Mouse (Mus musculus) stomach, embryonic 14.5 days (tissue): ENCODE measurements around the gene Praf2. TPM values are rescaled to one million over a fixed set of nuclear protein-coding genes. Genes with fewer than 3 reads are reported as not detected.
A peak's percentile ranks its signal among the peaks of the same experiment; 100 is the strongest.

Source experiments
- ATAC-seq: fragments of 200-750 bp; cut with Nextera tagmentation; 2 replicates; pipeline ENCODE4 v1.8.0; 2017; ENCODE audit warnings: low read depth, moderate TSS enrichment; ENCODE audit not compliant: insufficient number of reproducible peaks, insufficient read depth, low FRiP score
- H3K27ac ChIP-seq: fragments of 300-500 bp; sonication (generic); 2 replicates; pipeline ENCODE4 v1.5.1; 2014; ENCODE audit warnings: mild to moderate bottlenecking, low read length, moderate library complexity, mixed read lengths
- H3K27me3 ChIP-seq: fragments of 300-500 bp; sonication (generic); 2 replicates; pipeline ENCODE4 v1.6.1; 2014; ENCODE audit warnings: low read length, control low read depth, mixed read lengths; ENCODE audit not compliant: control insufficient read depth, insufficient read depth
- H3K36me3 ChIP-seq: fragments of 300-500 bp; sonication (generic); 2 replicates; pipeline ENCODE4 v1.6.1; 2014; ENCODE audit warnings: mild to moderate bottlenecking, control low read depth, low read length, moderate library complexity, mixed read lengths; ENCODE audit not compliant: control insufficient read depth, insufficient read depth
- H3K4me1 ChIP-seq: fragments of 300-500 bp; sonication (generic); 2 replicates; pipeline ENCODE4 v1.6.1; 2014; ENCODE audit warnings: low read length, control low read depth, mixed read lengths; ENCODE audit not compliant: control insufficient read depth, insufficient read depth
- H3K4me2 ChIP-seq: fragments of 300-500 bp; sonication (generic); replicated peaks from 2 replicates; pipeline ENCODE4 v1.6.1; 2014; ENCODE audit warnings: low read depth, low read length, control low read depth
- H3K4me3 ChIP-seq: fragments of 300-500 bp; sonication (generic); 2 replicates; pipeline ENCODE4 v1.5.1; 2014; ENCODE audit warnings: low read depth, low read length, control low read depth
- H3K9ac ChIP-seq: fragments of 300-500 bp; sonication (generic); replicated peaks from 2 replicates; pipeline ENCODE4 v1.6.1; 2014; ENCODE audit warnings: low read depth, mild to moderate bottlenecking, control low read depth, low read length, moderate library complexity, mixed read lengths
- H3K9me3 ChIP-seq: fragments of 300-500 bp; sonication (generic); 2 replicates; pipeline ENCODE4 v1.6.1; 2016; ENCODE audit warnings: low read depth, low read length, control low read depth; ENCODE audit not compliant: control insufficient read depth
- WGBS: fragments of 180-500 bp; shearing (Covaris S2); extraction: QIAGEN DNeasy Blood & Tissue Kit; methylation state at CpG from one replicate; pipeline ENCODE4 v1.1.7; 2014; 5-methylcytosine and 5-hydroxymethylcytosine counted together
- polyA plus RNA-seq: library from polyadenylated mRNA; unstranded; fragments of >200 nt; fragmentation: Nextera tagmentation; extraction: Ambion mirVana; gene quantifications from 2 replicates; pipeline ENCODE4 v1.2.1, GENCODE M21; 2014

Praf2 gene
- polyA plus RNA-seq, 1 experiment from 2014 or later, result 95.7 TPM

DNA sequence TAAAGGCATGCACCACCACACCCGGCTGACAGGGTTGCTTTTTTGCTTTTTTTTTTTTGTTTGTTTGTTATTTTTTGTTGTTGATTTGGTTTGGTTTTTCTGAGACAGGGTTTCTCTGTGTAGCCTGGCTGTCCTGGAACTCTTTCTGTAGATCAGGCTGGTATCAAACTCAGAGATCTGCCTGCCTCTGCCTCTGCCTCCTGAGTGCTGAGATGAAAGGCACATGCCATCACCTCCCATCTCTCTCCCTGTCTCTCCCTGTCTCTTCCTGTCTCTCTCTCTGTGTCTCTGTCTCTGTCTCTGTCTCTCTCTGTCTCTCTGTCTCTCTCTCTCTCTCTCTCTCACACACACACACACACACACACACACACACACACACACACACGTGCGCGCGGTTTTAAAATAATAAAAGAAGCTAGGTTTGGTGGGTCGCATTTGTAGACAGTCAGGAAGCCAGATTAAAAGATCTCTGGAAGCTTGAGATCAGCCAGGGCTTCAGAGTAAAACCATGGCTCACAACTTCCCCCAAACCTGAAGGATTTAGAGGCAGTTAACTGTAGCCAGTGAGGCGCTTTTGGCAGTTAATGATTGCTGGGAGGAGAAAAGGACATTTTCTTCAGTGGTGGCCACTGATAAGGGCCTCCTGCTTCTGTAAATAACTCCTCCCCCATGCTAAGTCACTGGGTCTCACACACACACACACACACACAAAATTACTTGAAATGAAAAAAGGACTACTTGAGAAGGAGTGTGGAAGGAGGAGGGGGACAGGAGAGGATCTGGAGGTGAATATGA is 50.4 kb downstream of the Praf2 start:
- WGBS, result 65% methylated on average over 7 of the region's 7 CpGs
- Histone ChIP-seq H3K9me3 (no peaks in the 10 kb centered on the region), H3K27ac (no peak overlapping the region), H3K36me3 (no peaks in the 10 kb centered on the region; the same call in 1 of the 2 replicates), H3K4me2 (no peak overlapping the region), H3K4me3 (no peak overlapping the region), H3K4me1 (no peaks in the 10 kb centered on the region), H3K9ac (no peak overlapping the region), H3K27me3 (no peaks in the 10 kb centered on the region)
- ATAC-seq, result peak; percentile 65; the same call in 1 of the 2 replicates

DNA sequence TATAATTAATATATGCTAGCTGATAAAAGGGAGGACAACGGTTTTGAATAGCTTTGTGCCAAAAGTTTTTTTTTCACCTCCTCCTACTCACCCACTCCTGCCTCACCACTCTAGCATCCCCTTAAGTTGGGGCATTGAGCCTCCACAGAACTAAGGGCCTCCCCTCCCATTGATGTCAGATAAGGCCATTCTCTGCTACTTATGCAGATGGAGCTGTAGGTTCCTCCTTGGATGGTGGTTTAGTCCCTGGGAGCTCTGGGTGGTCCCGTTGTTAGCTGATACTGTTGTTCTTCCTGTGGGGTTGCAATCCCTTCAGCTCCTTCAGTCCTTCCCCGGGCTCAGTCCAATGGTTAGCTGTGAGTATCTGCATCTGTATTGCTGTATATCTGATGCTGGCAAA is 51.1 kb downstream of the Praf2 start:
- H3K4me3 ChIP-seq, result no peak overlapping the region

More for the DNA sequence above, 51.1 kb downstream of the Praf2 start:
- H3K4me1 ChIP-seq, result no peaks in the 10 kb centered on the region
- 21% methylated on average over 3 of the region's 3 CpGs for WGBS
- H3K27ac ChIP-seq, result no peak overlapping the region
- H3K36me3 ChIP-seq, result no peaks in the 10 kb centered on the region
- H3K9me3 ChIP-seq, result no peaks in the 10 kb centered on the region
- no peak for ATAC-seq
- no peaks in the 10 kb centered on the region for H3K27me3 ChIP-seq
- no peak overlapping the region for H3K4me2 ChIP-seq
- H3K9ac ChIP-seq, result no peak overlapping the region

Other genes with a start within 250 kb of the Praf2 start
- gene Foxp3, start 154.8 kb upstream of the Praf2 start, polyA plus RNA-seq, result 0.07 TPM in 1 of 2 replicates, not detected in the other
- gene Ppp1r3f, start 154.2 kb upstream of the Praf2 start, polyA plus RNA-seq, result 1.9 TPM in 2 replicates
- gene Ccdc22, start 122.9 kb upstream of the Praf2 start, polyA plus RNA-seq, result 26.2 and 29.4 TPM in 2 replicates
- gene Cacna1f, start 121.4 kb upstream of the Praf2 start, polyA plus RNA-seq, result 0.13 TPM in 1 of 2 replicates, not detected in the other
- 5.2 and 7.4 TPM in 2 replicates for gene Syp, start 90.0 kb upstream of the Praf2 start, polyA plus RNA-seq
- gene Prickle3, start 71.2 kb upstream of the Praf2 start, polyA plus RNA-seq, result 11.1 and 12.0 TPM in 2 replicates
- 299 and 310 TPM in 2 replicates for gene Plp2, start 57.0 kb upstream of the Praf2 start, polyA plus RNA-seq
- gene Magix, start 47.2 kb upstream of the Praf2 start, polyA plus RNA-seq, result 0.71 and 0.80 TPM in 2 replicates
- gene Gpkow, start 31.3 kb upstream of the Praf2 start, polyA plus RNA-seq, result 39.0 and 42.0 TPM in 2 replicates
- gene Wdr45, start 14.1 kb upstream of the Praf2 start, polyA plus RNA-seq, result 26.7 and 28.8 TPM in 2 replicates
- 0.54 TPM in 1 of 2 replicates, not detected in the other for gene Gm45208, start 6.2 kb upstream of the Praf2 start, polyA plus RNA-seq
- 18.5 and 24.6 TPM in 2 replicates for gene Ccdc120, start 22.5 kb downstream of the Praf2 start, polyA plus RNA-seq
- 20.9 and 22.3 TPM in 2 replicates for gene Tfe3, start 34.1 kb downstream of the Praf2 start, polyA plus RNA-seq
- gene Gripap1, start 61.3 kb downstream of the Praf2 start, polyA plus RNA-seq, result 35.7 and 41.8 TPM in 2 replicates
- gene Kcnd1, start 93.8 kb downstream of the Praf2 start, polyA plus RNA-seq, result 2.8 and 2.9 TPM in 2 replicates
- gene Otud5, start 112.9 kb downstream of the Praf2 start, polyA plus RNA-seq, result 28.5 and 33.6 TPM in 2 replicates
- gene Pim2, start 149.8 kb downstream of the Praf2 start, polyA plus RNA-seq, result 8.0 and 10.8 TPM in 2 replicates
- 16.8 and 17.4 TPM in 2 replicates for gene Slc35a2, start 155.6 kb downstream of the Praf2 start, polyA plus RNA-seq
- gene Pqbp1, start 170.8 kb downstream of the Praf2 start, polyA plus RNA-seq, result 102 and 104 TPM in 2 replicates
- 159 and 172 TPM in 2 replicates for gene Timm17b, start 170.9 kb downstream of the Praf2 start, polyA plus RNA-seq
- not detected in 2 replicates for gene Gm10491, start 179.4 kb downstream of the Praf2 start, polyA plus RNA-seq
- gene Gm10490, start 181.1 kb downstream of the Praf2 start, polyA plus RNA-seq, result not detected in 2 replicates
- gene Pcsk1n, start 191.4 kb downstream of the Praf2 start, polyA plus RNA-seq, result 9.0 and 9.5 TPM in 2 replicates
- not detected in 2 replicates for gene Eras, start 200.2 kb downstream of the Praf2 start, polyA plus RNA-seq
- gene Hdac6, start 219.4 kb downstream of the Praf2 start, polyA plus RNA-seq, result 26.2 and 27.8 TPM in 2 replicates
- 0.73 and 0.90 TPM in 2 replicates for gene Gata1, start 249.6 kb downstream of the Praf2 start, polyA plus RNA-seq